Comparison of ENCODE assay signal across 14 mouse cellular contexts in the genomic region with DNA sequence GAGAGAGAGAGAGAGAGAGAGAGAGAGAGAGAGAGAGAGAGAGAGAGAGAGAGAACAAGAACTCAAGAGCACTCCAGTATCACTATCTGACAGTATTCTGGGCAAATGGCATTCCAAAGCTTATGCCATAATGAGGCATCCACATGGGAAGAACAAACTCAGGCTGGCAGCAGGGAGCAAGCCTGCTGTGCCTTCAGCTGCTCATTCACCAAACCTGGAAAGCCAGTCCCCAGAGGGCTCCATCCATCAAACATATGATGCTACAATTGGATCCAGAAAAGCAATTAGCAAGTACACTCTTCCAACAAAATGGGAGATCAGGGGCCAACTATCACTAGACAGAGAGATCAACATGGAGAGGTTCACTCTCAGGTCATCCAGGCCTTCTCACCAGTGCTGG.
DNase-seq lines count a peak whose midpoint lies in the region; ATAC-seq and TF ChIP-seq lines count a peak whose summit lies in the region.
"Had no signal": no experiment of that assay in that cellular context is flagged by ENCODE, and none has a peak within 500 bp of the region (broad histone marks: within the 10 kb centered on the region; RNA-seq: fewer than 3 reads in every experiment).

No protein-coding gene starts in this region.

- no peaks in the 10 kb centered on the region for H3K9me3 ChIP-seq in intestine, embryonic 14.5 days (ENCODE audit: control insufficient read depth, low read length)
- no peaks in the 10 kb centered on the region for H3K9me3 ChIP-seq in intestine, postnatal 0 days (ENCODE audit: control insufficient read depth)
- H3K9me3 ChIP-seq in stomach, postnatal 0 days (ENCODE audit: control insufficient read depth, low read length): no peaks in the 10 kb centered on the region
- no peaks in the 10 kb centered on the region for H3K9me3 ChIP-seq in limb, embryonic 10.5 days (replicated peaks)
- H3K9me3 ChIP-seq: embryonic facial prominence, embryonic 13.5 days; stomach, embryonic 15.5 days had no signal

- H3K4me3 ChIP-seq in intestine, embryonic 14.5 days (ENCODE audit: low read depth, low read length): no peak overlapping the region
- H3K4me3 ChIP-seq in intestine, postnatal 0 days (ENCODE audit: low read depth, low read length): no peak overlapping the region
- no peak overlapping the region for H3K4me3 ChIP-seq in stomach, postnatal 0 days (ENCODE audit: low read depth, low read length)
- no peak overlapping the region for H3K4me3 ChIP-seq in limb, embryonic 10.5 days
- H3K4me3 ChIP-seq: embryonic facial prominence, embryonic 13.5 days; stomach, embryonic 15.5 days had no signal

- DNase-seq in intestine, embryonic 14.5 days (ENCODE audit: low spot score): peak; percentile 38
- DNase-seq in brain, embryonic 18.5 days (ENCODE audit: low read depth, low spot score): peak; percentile 45
- peak; percentile 86 for DNase-seq in cerebellum, adult 9-10 months
- DNase-seq in layer of hippocampus, postnatal 10 days (ENCODE audit: low spot score in 2 of 2): peak; percentile 45 to 57
- no peak for DNase-seq in stomach, postnatal 0 days (ENCODE audit: low spot score)
- DNase-seq in limb, embryonic 10.5 days (ENCODE audit: low spot score): no peak
- DNase-seq: kidney, postnatal 25 days; thymus, postnatal 36 days had no signal

- no peak for TF ChIP-seq EP300 in stomach, postnatal 0 days (optimal IDR thresholded peaks at IDR 0.05)

- no peaks in the 10 kb centered on the region for H3K36me3 ChIP-seq in intestine, embryonic 14.5 days (ENCODE audit: control insufficient read depth, insufficient read depth, low read length)
- no peaks in the 10 kb centered on the region for H3K36me3 ChIP-seq in intestine, postnatal 0 days (ENCODE audit: control insufficient read depth, insufficient read depth)
- H3K36me3 ChIP-seq in stomach, postnatal 0 days (ENCODE audit: control insufficient read depth, insufficient read depth, low read length): no peaks in the 10 kb centered on the region
- no peaks in the 10 kb centered on the region for H3K36me3 ChIP-seq in limb, embryonic 10.5 days
- H3K36me3 ChIP-seq: embryonic facial prominence, embryonic 13.5 days; stomach, embryonic 15.5 days had no signal

- no peak for TF ChIP-seq CTCF in intestine, postnatal 0 days (IDR thresholded peaks at IDR 0.05; ENCODE audit: low read depth)
- no peak for TF ChIP-seq CTCF in stomach, postnatal 0 days (IDR thresholded peaks at IDR 0.05; ENCODE audit: low read depth)

- no peaks in the 10 kb centered on the region for H3K27me3 ChIP-seq in intestine, embryonic 14.5 days (replicated peaks; ENCODE audit: control insufficient read depth, insufficient read depth, low read length)
- no peaks in the 10 kb centered on the region for H3K27me3 ChIP-seq in intestine, postnatal 0 days (replicated peaks; ENCODE audit: control insufficient read depth, insufficient read depth, low read length)
- no peaks in the 10 kb centered on the region for H3K27me3 ChIP-seq in stomach, postnatal 0 days (ENCODE audit: control insufficient read depth, insufficient read depth, low read length)
- no peaks in the 10 kb centered on the region for H3K27me3 ChIP-seq in limb, embryonic 10.5 days (ENCODE audit: low read depth, poor library complexity, severe bottlenecking)
- H3K27me3 ChIP-seq: embryonic facial prominence, embryonic 13.5 days; stomach, embryonic 15.5 days had no signal

- no peak overlapping the region for H3K9ac ChIP-seq in intestine, embryonic 14.5 days (ENCODE audit: low read length)
- H3K9ac ChIP-seq in intestine, postnatal 0 days (ENCODE audit: low read depth, low read length): no peak overlapping the region
- H3K9ac ChIP-seq in stomach, postnatal 0 days (ENCODE audit: low read length): no peak overlapping the region
- H3K9ac ChIP-seq: embryonic facial prominence, embryonic 13.5 days; stomach, embryonic 15.5 days had no signal

- H3K4me2 ChIP-seq in intestine, embryonic 14.5 days (ENCODE audit: low read length): no peak overlapping the region
- H3K4me2 ChIP-seq in intestine, postnatal 0 days (replicated peaks; ENCODE audit: low read depth): no peak overlapping the region
- H3K4me2 ChIP-seq in stomach, postnatal 0 days (replicated peaks; ENCODE audit: low read depth): no peak overlapping the region
- H3K4me2 ChIP-seq: embryonic facial prominence, embryonic 13.5 days; stomach, embryonic 15.5 days had no signal

- no peak overlapping the region for H3K27ac ChIP-seq in intestine, embryonic 14.5 days (ENCODE audit: low read depth)
- H3K27ac ChIP-seq in intestine, postnatal 0 days (ENCODE audit: low read depth, low read length): no peak overlapping the region
- H3K27ac ChIP-seq in stomach, postnatal 0 days (replicated peaks): no peak overlapping the region
- H3K27ac ChIP-seq in limb, embryonic 10.5 days: no peak overlapping the region
- H3K27ac ChIP-seq: embryonic facial prominence, embryonic 13.5 days; macrophage; stomach, embryonic 15.5 days had no signal

- no peaks in the 10 kb centered on the region; the same call in none of the 2 replicates for H3K4me1 ChIP-seq in intestine, embryonic 14.5 days (replicated peaks; ENCODE audit: control insufficient read depth, insufficient read depth, low read length)
- H3K4me1 ChIP-seq in intestine, postnatal 0 days (replicated peaks; ENCODE audit: control insufficient read depth, insufficient read depth, low read length): no peaks in the 10 kb centered on the region
- H3K4me1 ChIP-seq in stomach, postnatal 0 days (replicated peaks; ENCODE audit: control insufficient read depth, insufficient read depth): no peaks in the 10 kb centered on the region
- H3K4me1 ChIP-seq in limb, embryonic 10.5 days: peaks cover 22% of the 10 kb centered on the region
- H3K4me1 ChIP-seq: stomach, embryonic 15.5 days had no signal

- ATAC-seq in intestine, embryonic 14.5 days (replicated peaks; ENCODE audit: low FRiP score, low TSS enrichment, low read depth): no peak
- ATAC-seq in intestine, postnatal 0 days: no peak
- no peak for ATAC-seq in stomach, postnatal 0 days (ENCODE audit: low FRiP score, low TSS enrichment)
- ATAC-seq: CD4-positive, CD25-positive, alpha-beta regulatory T cell, adult 4 months; hindbrain, embryonic 16.5 days had no signal

Comparison
In these comparisons a context has a peak if more than half of its experiments do, and no peak if none do; other contexts are left out.
1. DNase-seq: peak in intestine, embryonic 14.5 days (single experiment), brain, embryonic 18.5 days (single experiment), cerebellum, adult 9-10 months (single experiment) and layer of hippocampus, postnatal 10 days (2 of 2); none in stomach, postnatal 0 days (single experiment) and limb, embryonic 10.5 days (single experiment).